Mouse (Mus musculus) left cerebral cortex, postnatal 25 days (tissue): ENCODE data around the gene Mrps36. TPM values are rescaled to one million over a fixed set of nuclear protein-coding genes. Genes with fewer than 3 reads are reported as not detected.
"Not testable (repeated sequence)": the region's sequence is repeated elsewhere in the genome, so short reads cannot be mapped to it uniquely, and the experiment has no call there.

ENCODE experiments used
- DNase-seq, 2 experiments: peaks; one replicate each; pipeline ENCODE4 v3.0.0; 2022; ENCODE audit warnings: low spot score in 2 of 2, mixed read lengths in 1 of 2
- intact Hi-C: fragments of 180-260 bp; cut with DNase I; formaldehyde crosslinking; loops from one replicate; pipeline ENCODE4 v1.15.1; 2025
- total RNA-seq, 2 experiments: library from RNA; stranded (reverse); gene quantifications; 2 replicates each; pipeline ENCODE4 v1.2.3; 2021

Gene Mrps36
- total RNA-seq, 2 experiments from 2014 or later = 56.5 to 61.3 TPM

DNA sequence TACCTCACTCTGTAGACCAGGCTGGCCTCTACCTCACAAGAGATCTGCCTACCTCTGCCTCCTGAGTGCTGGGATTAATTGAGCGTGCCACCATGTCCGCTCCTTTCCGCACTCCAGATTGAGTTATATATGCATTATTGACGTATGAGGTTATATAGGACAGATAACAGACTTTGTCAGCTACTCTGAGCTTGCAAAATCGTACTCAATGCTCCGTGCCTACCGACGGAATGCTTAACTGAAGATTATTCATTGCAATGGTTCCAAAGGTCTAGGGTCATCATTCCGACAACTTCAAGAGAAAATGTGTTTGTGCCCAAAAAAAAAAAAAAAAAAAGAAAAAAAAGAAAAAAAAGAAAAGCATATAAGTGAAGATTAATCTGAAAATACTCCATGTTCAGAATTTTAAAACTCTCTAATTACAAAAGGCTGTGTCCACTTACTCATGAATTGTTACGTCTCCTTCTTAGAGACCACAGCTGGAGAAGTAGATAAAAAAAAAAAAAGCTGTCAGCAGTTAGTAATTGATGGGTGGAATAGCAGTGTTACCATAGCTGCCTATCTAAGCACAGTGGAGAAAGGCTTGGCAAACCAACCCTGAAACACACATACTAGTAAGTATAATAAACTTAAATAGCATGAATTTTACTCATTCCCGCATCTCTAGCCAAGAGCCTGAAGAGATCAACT is 968 bp downstream of the Mrps36 start:
- no peak for DNase-seq
- intact Hi-C loops = loop anchor here (5.0 kb wide), 1 partner anchor 89 kb away; the partner anchor contains the start of gene Slc30a5

DNA sequence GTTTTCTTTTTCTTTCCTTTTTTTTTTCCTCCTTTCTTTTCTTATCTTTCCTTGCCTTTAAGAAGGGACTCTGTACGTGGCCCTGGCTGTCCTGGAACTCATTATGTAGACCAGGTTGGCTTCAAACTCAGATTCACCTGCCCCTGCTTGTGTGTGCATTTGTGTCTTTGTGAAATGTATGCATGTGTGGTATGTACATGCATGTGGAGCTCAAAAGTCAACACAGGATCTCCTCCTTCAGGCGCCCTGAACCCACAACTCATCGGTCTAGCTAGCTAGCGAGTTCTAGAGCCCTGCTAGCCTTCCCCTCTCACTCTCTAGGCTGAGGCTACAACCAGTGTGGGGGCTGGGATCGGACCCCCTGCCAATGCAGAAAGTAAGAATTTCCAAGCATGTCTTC is 1.6 kb downstream of the Mrps36 start:
- no peak for DNase-seq
- intact Hi-C loops = loop anchor here (5.0 kb wide), 1 partner anchor 89 kb away; the partner anchor contains the start of gene Slc30a5

DNA sequence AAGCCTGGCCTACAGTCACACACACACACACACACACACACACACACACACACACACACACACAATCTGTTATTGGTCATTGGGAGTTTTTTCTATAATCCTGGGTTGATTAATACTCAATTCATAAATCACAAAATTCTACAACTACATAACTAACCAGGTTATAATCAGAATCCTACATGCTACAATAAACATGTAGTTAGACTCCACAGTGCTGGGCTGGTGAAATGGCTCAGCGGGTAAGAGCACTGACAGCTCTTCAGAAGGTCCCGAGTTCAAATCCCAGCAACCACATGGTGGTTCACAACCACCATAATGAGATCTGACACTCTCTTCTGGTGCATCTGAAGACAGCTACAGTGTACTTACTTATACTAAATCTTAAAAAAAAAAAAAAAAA is 11.7 kb downstream of the Mrps36 start:
- intact Hi-C loops = no loop called here
- DNase-seq = no peak

DNA sequence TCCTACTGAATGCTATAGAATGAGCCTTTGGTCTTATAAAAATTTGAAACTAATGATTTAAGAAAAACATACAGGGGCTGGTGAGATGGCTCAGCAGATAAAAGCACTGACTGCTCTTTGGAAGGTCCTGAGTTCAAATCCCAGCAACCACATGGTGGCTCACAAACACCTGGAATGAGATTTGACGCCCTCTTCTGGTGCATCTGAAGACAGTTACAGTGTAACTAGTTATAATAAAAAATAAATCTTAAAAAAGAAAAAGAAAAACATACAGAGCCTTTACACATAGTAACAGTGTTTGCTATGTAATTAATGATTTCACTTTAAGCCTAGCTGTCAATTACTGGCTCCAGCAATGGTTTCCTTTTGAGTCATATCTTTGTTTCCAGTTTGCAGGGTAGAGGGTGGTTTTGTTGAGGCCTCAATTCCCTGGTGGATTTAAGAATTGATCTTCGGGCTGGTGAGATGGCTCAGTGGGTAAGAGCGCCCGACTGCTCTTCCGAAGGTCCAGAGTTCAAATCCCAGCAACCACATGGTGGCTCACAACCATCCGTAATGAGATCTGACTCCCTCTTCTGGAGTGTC is 12.9 kb downstream of the Mrps36 start:
- intact Hi-C loops = loop anchor here (2.0 kb wide), 1 partner anchor 81 kb away; the partner anchor contains the start of genes Ak6, Rad17 and Taf9
- DNase-seq = not testable (repeated sequence)

DNA sequence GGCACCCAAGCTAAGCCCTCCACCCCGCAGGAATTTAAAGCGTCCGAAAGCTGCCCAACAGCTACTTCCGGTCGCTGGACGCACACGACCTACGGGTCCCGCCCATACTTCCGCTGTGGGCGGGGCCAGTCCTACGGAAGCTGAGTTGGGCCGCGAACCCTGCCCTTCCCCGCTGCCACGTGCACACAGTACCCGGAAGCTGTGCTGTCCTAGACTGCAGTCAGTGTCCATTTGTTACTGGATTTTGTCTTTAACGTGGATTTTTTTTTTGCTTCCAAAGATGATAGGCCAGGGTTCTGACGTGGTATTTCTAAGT is 13.6 kb downstream of the Mrps36 start, which contains the start of gene Cdk7:
Gene Cdk7 (minus strand): TSS at position 79 of the 316 bp plus-strand sequence.
- DNase-seq = peak; percentile 94 to 96
- intact Hi-C loops = loop anchor here (2.0 kb wide), 1 partner anchor 80 kb away; the partner anchor contains the start of genes Ak6, Rad17 and Taf9

DNA sequence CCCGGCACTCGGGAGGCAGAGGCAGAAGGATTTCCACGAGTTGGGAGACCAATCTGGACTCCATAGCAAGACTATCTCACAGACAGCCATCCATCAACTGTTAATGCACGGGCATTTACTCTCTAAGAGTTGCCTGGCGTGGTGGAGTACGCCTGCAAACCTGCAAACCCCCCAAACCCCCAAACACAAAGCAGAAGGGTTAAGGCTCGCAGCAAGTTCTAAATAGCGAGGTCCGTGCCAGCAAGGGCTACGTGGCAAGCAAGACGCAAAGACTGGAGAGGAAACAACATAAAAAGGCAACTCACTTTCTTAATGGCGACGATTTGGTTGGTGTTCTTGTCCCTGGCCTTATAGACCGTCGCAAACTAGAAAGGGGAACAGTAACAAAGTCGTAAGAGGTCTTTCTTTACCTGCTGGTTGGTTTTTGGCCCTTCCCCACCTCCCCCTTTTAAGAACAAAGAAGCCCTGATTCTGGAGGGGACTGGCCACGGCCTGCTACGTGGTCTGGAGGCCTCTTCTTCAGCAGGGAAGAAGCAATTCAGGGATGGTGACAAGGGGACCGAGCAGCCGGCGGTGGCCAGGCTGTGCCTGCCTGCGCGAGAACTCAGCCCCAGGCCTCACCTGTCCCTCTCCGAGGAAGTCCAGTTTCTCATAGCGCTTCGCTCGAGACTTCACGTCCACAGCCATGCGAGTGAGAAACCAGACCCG is 14.2 kb downstream of the Mrps36 start:
- intact Hi-C loops = loop anchor here (2.0 kb wide), 1 partner anchor 80 kb away; the partner anchor contains the start of genes Ak6, Rad17 and Taf9
- no peak for DNase-seq

DNA sequence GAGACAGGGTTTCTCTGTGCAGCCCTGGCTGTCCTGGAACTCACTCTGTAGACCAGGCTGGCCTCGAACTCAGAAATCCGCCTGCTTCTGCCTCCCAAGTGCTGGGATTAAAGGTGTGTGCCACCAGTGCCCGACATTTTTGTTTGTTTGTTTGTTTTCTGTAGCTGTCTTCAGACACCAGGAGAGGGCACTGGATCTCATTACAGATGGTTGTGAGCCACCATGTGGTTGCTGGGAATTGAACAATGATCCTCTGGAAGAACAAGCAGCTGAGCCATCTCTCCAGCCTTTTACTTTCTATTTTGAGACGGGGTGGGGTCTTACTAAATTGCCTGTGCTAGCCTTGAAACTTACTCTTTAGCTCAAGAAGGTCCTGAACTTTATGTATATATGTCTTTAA is 15.9 kb downstream of the Mrps36 start:
- DNase-seq = not testable (repeated sequence)
- intact Hi-C loops = loop anchor here (10.0 kb wide), 1 partner anchor 624 kb away; the partner anchor contains the start of genes Bdp1 and Serf1

DNA sequence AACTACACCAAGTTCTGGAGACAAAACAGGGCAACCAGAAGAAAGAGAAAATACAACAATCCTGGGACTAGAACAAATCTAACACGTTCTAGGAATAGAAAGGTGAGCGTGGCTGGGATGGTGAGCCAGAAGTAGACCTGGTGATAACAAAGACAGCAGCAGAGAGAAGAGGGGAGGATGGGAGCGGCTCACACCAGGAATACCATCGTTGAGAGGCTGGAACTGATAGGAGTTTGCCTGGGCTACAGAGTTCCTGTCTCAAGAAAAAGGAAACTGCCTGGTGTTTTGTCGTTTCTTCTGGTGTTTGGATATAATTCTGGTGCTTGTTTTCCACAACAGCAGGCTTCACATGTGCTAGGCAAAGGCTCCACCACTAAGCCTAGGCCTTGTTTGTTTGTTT is 16.4 kb downstream of the Mrps36 start:
- intact Hi-C loops = loop anchor here (10.0 kb wide), 1 partner anchor 623 kb away; the partner anchor contains the start of genes Bdp1 and Serf1
- DNase-seq = no peak

DNA sequence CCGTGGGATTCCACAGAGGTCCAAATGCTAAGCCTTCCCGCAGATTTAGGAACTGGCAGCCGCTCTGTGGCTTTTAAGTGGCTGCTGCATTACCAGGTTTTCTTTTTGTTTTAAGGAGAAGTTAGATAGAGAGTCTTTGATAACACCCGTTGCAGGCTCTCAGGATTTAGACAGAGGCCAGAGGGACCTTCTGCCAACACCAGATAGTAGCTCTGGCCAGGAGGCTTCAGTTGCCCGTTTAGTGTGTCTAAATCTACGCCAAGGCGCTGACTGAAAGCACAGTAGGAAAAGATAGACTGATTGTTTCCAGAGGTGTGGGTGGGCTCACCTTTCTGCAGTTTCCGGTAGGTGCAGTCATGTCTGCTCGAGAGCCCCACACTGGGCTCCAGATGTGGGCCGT is 19.3 kb downstream of the Mrps36 start:
- no peak for DNase-seq
- intact Hi-C loops = loop anchor here (10.0 kb wide), 1 partner anchor 620 kb away; the partner anchor contains the start of genes Bdp1 and Serf1

DNA sequence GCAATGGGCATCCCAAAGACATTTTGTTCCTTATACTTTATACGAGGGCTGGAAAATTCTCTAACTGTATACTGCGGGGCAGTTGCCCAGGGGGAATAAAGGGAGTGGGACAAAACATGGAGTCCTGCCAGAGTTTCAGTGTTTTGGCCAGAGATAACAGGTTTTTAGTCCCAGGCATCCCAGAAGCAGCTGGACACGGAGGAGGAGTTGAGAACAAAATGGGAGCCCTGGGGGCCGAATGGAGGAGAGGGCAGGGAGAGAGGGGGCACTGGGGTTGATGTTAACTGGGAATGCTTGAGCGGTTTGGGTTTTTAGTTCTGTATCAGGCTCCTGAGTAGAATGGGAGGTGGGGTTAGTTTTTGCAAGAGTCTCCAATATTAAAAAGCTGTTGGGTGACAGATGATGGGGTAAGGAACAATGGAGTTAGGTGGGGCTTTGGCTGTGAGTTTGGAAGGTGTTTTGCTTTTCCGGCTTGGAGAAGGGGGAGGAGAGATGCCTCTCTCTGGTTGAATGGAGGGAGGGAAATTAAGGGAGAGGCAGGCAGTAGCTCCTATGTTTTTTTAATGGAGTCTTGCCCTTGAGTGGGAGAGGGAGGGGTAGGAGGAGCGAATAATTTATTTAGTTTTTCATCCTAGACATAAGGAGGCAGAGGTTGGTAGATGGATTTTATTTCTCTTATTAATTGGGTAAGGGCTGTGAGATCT is 20.3 kb downstream of the Mrps36 start:
- intact Hi-C loops = loop anchor here (10.0 kb wide), 1 partner anchor 619 kb away; the partner anchor contains the start of genes Bdp1 and Serf1
- DNase-seq = no peak

DNA sequence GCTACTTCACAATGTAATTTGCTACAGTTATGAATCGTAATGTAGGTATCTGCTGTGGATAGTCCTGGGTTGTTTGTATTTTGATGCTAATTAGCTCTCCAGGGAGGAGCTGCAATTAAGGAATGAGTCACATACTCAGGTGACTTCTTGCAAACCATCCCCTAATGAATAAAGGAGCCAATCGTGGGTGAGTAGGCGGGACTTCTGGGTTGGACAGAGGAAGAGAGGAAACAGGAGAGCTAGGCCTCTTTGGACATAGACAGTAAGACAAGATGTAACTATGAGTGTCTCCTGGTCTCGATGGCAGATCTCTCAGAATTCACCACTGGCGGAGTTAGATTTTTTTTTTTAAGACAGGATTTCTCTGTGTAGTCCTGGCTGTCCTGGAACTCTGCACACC is 22.8 kb downstream of the Mrps36 start:
- DNase-seq = no peak
- intact Hi-C loops = loop anchor here (10.0 kb wide), 1 partner anchor 617 kb away; the partner anchor contains the start of genes Bdp1 and Serf1

DNA sequence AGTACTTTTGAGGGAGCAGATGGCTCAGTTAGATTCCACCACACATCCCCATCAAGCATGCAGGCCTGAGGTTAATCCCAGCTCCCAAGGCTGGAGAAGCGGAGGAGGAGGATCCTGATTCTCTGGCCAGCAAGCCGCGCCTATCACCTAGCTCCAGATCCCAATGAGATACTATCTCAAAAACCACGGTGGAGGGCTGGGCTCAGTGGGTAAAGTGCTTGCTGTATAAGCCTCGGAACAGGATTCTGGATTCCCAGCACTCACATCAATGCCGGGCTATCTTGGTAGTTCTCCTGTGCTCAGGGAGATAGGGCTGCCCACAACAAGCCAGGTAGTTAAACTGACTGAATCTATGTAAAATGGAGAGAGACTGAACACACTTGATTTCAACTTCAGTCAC is 29.0 kb downstream of the Mrps36 start:
- DNase-seq = no peak
- intact Hi-C loops = no loop called here

DNA sequence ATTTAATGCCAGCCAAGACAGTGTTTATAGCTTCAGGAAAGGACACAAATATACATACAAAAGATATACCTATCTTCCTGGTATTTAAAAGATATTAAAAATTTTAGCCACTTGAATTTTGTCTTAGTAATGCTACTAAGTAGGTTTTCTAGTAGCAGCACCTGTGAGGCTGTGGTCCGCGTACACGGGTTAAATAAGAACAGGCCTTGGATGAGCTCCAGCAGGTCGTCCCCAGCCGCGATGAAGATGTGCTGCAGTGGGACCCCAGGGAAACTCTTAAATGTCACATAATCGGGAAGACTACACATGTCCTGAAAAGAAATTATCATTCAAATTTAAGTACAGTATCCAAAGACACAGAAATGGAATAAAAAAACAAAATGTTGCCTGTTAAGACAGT is 38.3 kb downstream of the Mrps36 start:
- intact Hi-C loops = loop anchor here (10.0 kb wide), 1 partner anchor 231 kb away; no protein-coding TSS in a partner anchor
- no peak for DNase-seq

DNA sequence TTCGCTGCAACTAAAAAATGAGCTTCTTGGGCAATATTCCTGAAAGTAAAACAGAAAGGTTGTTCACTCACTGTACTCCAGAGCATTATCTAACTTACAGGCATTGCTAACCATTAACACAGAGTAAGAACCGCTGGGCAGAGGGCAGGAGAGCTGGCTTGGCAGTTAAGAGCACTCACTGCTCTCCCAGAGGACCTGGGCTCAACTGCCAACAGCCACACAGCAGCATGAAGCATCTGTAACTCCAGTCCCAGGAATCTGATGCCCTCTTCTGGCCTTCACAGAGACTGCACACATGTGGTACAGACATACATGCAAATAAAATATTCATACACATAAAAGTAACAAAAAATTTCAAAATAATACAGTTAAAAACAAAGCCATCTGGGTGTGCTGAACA is 41.0 kb downstream of the Mrps36 start:
- no peak for DNase-seq
- intact Hi-C loops = loop anchor here (10.0 kb wide), 1 partner anchor 229 kb away; no protein-coding TSS in a partner anchor

DNA sequence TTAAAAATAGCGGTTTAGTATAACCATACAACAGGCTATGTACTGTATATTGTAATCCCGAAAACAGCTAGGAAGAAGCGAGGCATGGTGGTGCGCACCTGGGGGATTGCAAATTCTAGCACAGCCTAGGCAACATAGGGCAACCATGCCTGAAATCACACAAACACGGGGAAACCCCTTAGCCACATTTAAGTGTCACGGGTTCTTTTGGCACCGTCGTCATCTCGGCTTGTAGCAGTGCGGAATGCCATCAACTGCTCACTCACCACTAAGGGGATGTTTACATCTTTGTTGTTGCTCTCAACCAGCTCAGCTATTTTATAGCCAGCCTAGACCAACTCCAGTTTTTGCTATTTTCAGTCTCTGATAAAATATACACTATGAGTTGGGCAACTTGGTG is 45.6 kb downstream of the Mrps36 start:
- intact Hi-C loops = no loop called here
- no peak for DNase-seq

DNA sequence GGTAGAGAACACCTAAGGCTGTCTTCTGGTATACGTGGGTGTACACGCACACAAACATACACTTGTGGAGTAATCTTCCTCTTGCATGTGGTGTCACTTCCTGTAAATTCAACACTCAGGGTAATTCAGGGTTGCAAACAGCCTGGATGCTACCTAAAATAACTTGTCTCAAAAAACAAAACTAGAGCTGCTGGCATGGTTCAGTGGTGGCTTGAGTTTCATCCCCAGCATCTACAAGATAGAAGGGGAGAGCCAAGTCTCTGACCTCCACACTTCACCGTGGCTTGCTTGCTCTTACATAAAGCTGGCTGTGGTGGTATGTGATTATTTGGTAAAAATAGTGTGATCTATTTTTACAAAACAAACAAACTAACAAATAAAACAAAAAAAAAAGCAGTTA is 46.9 kb downstream of the Mrps36 start:
- intact Hi-C loops = no loop called here
- DNase-seq = no peak

DNA sequence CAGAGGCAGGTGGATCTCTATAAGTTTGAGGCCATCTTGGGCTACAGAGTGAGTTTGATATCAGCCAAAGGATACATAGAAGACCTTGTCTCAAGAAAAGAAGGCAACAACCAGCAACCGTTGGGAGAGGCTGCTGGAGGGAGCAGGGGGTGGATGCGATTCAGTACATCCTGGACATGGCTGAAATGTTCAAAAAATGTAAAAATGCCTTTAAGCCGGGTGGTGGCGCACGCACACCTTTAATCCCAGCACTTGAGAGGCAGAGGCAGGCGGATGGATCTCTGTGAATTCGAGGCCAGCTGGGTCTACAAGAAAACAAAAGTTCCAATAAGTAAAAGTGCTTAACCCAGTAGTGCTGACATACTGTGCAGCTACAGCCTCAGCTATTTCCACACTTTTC is 56.9 kb downstream of the Mrps36 start:
- intact Hi-C loops = no loop called here
- DNase-seq = no peak
